Mouse (Mus musculus) gastrocnemius, postnatal 14 days (tissue): ENCODE data around the gene Nol12. TPM values are rescaled to one million over a fixed set of nuclear protein-coding genes. Genes with fewer than 3 reads are reported as not detected.

ENCODE experiments used
- DNase-seq: peaks from one replicate; pipeline ENCODE4 v3.0.0; 2021; ENCODE audit warnings: mixed read lengths
- intact Hi-C: fragments of 180-260 bp; cut with DNase I; formaldehyde crosslinking; loops from one replicate; pipeline ENCODE4 v1.15.1; 2025; ENCODE audit warnings: low total_unique reads
- long read RNA-seq, 2 experiments: library from polyadenylated mRNA; stranded (forward); transcript quantifications; one replicate each; pipeline ENCODE4 v2.0.0; 2021
- total RNA-seq, 2 experiments: library from RNA; stranded (reverse); gene quantifications; 2 replicates each; pipeline ENCODE4 v1.2.3; 2021

Gene Nol12
- total RNA-seq = 10 to 100 TPM; 28.3 to 30.3 TPM
- long read RNA-seq, experiment 1, transcript Nol12-203 (6 exons, 3,721 nt) = major isoform, 13 of 24 reads
- long read RNA-seq, experiment 1, partial matches to known transcripts = 6 of 24 reads
- long read RNA-seq, experiment 1, other reads (novel, unspliced or antisense) = 5 of 24 reads
- long read RNA-seq, experiment 2, transcript Nol12-203 (6 exons, 3,721 nt) = major isoform, 18 of 20 reads
- long read RNA-seq, experiment 2, partial matches to known transcripts = 2 of 20 reads
- long read RNA-seq, experiment 2, other reads (novel, unspliced or antisense) = 0 of 20 reads

DNA sequence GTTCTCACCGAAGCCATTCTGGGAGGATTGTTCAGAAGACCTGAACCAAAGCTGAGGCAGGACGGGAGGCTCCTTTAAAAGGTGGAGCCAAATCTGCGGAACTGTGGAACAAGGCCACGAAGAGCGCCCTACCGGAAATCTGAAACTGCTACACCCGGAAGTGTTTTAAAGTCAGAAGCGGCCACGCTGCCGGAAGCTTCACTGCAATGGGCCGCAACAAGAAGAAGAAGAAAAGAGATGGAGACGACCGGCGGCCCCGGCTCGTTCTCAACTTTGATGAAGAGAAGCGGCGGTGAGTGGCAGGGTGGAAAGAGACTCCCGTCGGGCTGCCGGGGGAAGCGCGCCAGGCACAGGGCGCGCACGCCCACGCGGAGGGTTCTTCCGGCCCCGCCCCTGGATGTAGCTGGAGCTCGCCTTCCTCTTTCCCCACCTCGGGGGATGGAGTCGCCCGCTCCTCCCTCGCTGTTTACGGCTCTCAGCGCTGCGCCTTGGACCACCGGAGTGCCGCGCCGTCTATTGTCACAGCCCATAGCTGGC lies at the start of gene Nol12:
Gene Nol12 (plus strand): TSS at position 150 of the 537 bp plus-strand sequence.
- DNase-seq = peak; percentile 75
- intact Hi-C loops = no loop called here

DNA sequence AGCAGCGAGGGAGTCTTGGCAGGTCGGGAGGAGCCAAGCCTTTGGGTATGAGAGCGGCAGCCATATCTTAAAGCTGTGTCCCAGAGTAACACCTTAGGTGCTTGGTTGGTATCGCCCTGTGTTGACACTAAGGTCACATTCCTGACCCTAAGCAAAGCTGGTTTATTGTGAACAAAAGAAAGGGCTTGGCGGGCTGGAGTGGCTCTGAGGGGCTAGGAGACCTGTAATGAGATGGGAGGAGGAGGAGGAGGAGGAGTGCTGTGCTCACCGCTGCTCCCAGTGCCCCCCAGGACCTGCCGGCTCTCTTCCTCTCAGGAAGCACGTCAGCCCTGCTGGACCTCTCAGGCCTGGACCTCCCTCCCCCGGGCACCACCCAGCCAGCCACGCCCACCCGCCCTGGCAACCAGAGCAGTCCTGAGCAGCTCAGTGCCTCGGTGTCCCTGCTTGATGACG lies 45.3 kb upstream of the Nol12 start:
- intact Hi-C loops = no loop called here
- DNase-seq = no peak

DNA sequence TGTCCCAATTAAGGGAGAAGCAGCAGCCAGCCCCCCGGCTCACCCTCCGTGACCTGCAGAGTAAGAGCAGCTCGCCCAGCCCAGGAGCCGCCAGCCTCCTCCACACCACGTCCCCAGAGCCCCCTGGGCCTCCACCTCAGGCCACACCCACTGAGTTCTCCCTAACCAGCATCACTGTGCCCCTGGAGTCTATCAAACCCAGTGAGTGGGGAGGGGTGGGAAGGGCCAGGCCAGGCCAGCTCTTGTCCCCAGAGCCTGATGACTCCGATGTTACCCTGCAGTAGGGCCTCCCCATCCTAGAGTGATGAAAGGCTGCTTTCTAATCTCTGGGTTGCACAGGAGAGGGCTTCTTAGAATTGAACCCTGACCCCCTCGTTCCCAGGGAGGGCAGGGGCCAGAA lies 42.3 kb upstream of the Nol12 start:
- DNase-seq = no peak
- intact Hi-C loops = no loop called here

DNA sequence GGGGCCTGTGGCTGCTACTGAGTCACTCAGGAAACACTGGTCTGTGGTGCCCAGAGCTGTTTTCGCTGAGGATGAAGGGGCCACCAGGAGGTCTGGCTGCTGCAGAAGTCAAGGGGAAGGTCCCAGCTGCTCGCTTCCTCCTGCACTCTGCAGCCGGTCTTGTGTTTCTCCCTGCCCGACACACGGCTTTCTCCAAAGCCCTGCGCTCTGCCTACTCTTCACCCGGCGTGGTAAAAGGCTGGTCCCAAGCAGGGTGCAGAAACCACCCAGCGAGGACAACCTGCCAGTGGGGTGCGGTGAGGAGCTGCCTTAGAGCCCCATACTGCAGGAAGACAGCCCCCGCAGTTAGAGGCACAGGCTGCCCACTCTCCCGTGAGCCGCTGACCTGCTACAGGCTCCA lies 40.0 kb upstream of the Nol12 start:
- DNase-seq = no peak
- intact Hi-C loops = no loop called here

DNA sequence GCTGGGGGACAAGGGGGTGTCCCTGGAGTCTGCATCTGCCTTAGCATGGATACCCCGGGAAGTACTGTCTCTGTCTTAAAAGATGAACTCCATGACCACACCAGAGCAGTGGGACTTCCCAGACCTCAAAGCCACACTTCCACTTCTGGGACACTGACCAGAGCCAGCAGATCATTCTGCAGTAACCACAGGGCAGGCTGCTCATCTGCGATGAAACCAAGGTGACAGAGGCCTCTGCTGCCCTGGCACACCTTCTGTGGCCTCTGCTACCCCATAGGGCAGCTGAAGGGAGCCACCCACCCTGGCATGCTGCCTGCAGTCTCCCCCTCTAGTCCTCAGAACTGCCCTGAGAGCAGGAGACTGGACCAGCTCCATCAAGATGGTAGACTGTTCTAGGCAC lies 39.0 kb upstream of the Nol12 start:
- intact Hi-C loops = no loop called here

DNA sequence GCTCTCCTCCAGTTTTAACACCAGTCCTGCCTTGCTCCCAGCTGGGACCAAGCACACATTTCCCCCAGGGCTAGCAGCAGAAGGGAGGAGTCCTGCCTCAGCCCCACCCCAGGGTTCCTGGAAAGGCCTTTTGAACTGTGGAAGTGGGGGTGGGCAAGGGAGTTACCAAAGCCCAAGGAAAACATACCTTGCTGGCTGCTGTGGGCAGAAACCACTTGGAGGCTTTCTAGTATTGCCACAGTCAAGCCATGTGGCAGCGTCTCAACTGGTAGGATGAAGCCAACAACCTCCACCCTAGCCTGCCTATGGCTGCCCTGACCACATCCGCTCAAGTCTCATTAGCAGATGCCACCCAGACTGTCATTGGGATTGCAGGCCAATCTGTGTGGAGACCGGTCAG lies 38.6 kb upstream of the Nol12 start:
- intact Hi-C loops = no loop called here
- no peak for DNase-seq

More for the DNA sequence above, 39.0 kb upstream of the Nol12 start:
- no peak for DNase-seq

DNA sequence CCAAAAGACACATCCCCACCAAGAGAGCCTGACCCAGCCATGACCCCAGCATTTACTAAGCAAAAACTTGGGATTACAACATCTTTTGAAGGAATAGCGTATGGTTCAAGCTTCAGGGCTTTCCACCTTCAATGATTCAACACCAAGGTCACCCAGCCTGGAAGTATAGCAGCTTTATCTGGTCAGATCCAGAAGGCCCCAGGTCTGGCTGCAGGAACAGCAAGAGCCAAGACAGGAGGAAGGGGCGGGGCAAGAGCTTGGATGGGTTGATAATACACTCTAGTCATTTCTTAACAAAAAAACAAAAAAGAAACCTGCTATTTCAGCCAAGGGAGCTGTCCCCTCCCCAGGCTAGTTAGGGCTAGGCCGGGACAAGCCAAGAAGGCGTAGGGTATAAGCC lies 37.2 kb upstream of the Nol12 start:
- DNase-seq = no peak
- intact Hi-C loops = no loop called here

DNA sequence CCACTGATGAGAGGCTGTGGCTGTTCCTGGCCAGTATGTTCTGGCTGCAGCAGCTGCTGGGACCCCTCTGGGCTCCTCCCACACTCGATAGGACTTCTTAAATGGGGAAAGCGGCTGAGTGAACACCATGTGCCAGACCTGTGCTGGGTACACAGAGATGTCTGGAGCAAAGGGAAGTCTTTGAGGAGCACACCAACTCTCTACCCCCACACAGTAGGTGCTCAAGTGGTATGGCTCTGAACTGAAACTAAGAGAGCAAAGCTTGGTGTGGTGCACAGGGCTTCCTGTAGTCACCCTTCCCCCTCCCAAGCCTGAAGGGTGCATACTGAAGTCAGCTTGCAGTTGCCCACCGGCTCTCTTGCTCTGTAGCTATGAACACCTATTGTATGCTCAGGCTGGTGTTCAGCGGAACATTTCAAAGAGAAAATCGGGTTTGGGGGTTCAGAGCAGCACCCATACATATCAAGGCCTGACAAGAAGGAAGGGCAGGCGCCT lies 36.2 kb upstream of the Nol12 start:
- intact Hi-C loops = no loop called here

DNA sequence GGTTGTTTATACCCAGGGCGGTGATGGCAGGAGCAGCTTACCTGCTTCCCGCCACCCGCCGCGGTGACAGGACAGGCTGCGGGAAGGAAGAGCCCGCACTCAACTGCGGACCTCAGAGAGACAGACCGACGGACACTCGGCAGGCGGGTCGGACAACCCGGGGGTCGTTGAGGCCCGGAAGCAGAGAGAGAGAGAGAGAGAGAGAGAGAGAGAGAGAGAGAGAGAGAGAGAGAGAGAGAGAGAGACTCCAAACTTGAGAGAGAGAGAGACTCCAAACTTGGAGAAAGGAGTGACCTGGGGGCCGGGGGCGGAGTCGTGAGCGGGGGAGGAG lies 35.4 kb upstream of the Nol12 start, which contains the start of gene Gm49510:
Gene Gm49510 (plus strand): TSS at position 259 of the 331 bp plus-strand sequence.
- intact Hi-C loops = no loop called here
- no peak for DNase-seq

More for the DNA sequence above, 36.2 kb upstream of the Nol12 start:
- DNase-seq = no peak

DNA sequence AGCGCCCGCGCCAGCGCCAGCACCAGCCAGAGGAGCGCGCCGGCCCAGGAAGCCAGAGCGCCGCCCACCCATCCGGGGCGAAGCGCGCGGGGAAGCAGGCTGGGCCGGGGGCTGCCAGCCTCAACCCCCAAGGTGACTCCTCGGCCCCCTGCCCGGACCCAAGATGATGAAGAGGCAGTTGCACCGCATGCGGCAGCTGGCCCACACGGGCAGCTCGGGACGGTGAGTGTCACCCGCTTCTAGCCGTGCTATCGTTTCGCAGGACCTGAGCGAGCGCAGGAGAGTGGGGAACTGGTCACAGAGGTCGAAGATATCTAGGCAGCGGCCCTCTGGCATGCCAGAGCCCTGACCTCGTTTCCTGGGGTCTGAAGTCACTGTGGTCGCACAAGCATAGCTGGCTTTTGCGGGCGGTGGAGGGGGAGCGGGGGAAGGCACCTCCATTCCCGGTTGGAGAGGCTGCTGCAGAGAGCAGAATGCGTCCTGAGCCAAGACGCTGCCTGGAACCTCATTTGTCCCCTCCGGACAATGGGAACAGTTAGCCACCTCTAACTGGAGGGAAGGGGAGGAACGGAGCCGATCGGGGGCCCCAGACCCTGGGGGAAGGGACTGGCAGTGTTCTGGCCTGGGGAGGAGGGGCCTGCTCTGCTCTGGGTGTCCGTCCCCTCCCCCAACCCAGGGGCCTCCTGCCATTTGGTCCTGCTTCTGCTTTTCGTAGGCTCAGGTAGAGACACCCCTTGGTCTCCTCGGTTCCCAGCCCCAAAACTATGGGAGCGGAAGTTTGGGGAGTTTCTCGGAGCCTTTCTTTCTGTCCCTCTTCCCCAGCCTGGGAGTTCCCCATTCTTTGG lies 34.8 kb upstream of the Nol12 start, which contains the start of gene Sh3bp1:
Gene Sh3bp1 (plus strand): TSS at position 29 of the 845 bp plus-strand sequence.
- intact Hi-C loops = no loop called here
- peak; percentile 80 for DNase-seq

DNA sequence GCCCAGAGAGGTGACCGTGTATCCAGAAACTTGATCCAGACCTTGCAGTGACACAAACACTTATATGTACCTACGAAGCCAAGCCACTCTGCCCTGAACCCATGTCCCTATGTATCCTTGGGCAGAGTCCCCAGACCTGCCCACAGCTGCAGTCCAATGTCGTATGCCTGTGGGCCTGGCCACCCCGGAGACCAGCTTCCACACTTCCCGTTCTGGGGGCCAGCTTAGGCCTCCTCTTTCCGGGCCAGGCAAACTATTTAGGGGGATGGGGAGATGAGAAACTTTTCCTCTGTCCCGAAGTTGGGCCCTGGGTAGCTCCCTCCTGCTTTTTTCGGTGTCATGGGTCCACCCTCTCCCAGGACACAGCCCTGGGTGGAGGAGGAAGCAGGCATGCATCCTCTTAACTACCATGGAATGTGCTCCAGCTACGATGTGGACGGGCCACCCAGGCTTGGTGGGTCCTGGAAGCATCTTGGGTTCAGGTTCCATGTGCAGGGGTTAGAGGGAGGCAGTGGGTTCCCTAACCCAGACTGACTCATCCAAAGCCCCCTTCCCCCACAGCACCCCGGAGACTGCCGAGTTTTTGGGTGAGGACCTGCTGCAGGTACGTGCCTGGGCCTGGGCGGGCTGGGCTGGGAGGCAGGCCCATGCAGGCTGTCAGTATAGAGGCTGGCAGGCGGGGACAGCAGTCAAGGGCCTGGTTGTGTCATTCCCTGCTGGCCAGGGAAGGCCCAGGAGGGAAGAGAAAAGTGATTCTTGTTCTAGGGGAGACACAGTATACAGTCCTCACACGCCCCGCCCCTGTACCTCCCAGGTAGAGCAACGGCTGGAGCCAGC lies 33.9 kb upstream of the Nol12 start:
- intact Hi-C loops = no loop called here
- DNase-seq = no peak

DNA sequence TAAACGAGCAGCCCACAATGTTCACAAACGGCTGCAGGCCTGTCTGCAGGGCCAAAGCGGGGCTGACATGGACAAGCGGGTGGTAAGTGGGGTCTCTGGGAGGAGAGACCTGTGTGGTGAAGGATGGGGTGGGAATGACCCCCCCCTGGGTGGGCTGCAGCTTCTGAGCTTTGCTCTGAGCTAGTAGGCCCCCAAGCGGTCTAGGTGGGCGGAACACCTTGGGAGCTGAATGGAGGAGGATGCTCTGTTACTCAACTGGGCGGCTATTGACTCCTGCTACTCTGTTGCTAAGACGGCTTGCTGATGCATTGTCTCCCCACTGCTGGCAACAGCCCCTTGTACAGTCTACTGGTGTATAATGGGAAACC lies 33.3 kb upstream of the Nol12 start:
- intact Hi-C loops = no loop called here
- no peak for DNase-seq

DNA sequence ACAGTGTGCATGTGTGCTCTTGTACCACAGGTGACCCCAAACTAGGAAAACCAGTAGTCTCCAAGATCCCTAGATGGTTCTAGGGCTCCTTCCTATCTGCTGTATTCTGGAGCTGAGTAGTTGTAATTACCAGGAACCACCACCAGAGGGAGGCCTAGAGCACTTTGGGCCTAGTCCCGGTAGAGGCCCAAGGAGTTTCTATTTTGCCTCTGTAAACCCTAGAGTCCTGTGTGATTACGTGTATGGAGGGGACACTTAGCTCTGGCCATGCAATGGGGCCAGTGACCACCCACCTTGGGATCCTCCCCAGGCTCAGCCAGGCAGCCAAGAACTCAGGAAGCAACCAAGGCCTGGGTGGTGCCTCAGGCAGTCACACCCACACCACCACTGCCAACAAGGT lies 31.5 kb upstream of the Nol12 start:
- peak; percentile 76 for DNase-seq
- intact Hi-C loops = no loop called here

DNA sequence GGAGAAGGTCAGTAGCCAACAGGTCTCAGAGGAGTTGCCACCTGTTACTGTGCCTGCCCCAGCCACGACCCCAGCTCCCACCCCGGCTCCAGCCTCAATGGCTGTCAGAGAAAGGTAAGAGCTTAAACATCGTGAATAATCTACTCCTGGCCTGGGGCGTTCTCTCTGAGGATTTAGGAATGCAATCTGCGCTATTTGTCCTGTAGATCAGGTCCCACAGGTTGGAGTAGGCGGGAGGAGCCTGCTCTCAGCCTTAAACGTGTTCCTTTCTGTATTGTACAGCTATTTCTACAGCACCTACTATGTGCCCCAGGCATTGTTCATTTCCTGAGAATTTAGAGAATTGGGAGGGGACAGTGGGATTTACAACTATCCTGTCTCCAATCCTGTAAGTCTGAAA lies 26.3 kb upstream of the Nol12 start:
- intact Hi-C loops = no loop called here
- no peak for DNase-seq

DNA sequence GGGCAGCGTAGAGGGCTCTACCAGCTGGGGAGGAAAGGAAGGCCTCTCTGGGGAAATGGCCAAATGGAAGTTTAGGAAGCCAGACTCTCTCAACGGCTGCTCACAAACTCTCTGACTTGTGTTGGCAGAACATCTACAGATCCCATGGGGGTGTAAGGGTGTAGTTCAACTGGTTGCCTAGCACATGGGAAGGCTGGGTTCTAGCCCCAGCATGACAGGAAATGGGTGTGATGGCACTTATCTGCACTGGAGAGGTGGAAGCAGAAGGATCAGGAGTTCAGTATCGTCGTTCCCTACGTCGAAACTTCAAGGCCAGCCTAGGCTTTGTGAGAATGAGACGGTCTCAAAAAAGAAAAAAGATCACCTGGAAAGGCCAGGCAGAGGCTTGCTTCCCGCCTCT lies 25.8 kb upstream of the Nol12 start:
- no peak for DNase-seq
- intact Hi-C loops = no loop called here

DNA sequence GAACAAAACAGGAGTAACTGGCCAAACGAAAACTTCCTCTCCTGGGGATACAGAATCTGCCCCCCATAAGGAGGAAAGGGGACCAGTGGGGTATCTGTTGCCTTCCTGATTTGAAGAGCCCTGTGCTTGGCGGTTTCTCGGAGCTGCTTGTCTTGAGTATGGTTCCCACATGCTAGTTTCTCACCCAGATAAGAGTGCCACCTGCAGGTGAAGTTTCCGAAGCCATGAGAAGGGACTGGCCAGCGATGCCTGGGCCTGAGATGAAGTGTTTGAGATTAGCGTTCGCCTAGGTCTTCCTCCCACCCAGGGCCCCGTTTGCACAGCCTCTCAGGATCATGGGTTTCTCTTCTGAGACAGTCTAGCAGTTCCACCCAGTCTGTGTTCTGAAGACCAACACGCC lies 22.7 kb upstream of the Nol12 start:
- intact Hi-C loops = no loop called here
- DNase-seq = no peak

DNA sequence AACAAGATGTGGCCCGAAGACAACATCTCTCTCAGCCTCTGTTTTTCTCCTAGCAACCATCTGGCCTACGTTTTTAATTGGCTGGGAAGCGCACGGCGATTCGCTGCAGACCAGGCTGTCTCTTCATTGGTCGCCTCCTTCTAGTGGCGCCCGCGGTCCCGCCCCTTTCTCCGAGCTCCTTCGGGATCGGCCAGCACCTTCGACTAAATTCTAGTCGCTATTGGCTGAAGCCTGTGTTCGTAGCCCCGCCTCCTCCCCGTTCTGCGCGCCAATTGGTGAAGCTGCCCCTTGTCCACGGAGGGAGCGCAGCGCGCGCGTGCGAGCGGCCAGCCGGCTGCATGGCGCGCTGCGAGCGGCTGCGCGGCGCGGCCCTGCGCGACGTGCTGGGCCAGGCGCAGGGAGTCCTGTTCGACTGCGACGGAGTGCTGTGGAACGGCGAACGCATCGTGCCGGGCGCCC lies 21.1 kb upstream of the Nol12 start, which contains the start of gene Pdxp:
Gene Pdxp (plus strand): TSS at position 288 of the 459 bp plus-strand sequence.
- peak; percentile 97 for DNase-seq
- intact Hi-C loops = no loop called here

DNA sequence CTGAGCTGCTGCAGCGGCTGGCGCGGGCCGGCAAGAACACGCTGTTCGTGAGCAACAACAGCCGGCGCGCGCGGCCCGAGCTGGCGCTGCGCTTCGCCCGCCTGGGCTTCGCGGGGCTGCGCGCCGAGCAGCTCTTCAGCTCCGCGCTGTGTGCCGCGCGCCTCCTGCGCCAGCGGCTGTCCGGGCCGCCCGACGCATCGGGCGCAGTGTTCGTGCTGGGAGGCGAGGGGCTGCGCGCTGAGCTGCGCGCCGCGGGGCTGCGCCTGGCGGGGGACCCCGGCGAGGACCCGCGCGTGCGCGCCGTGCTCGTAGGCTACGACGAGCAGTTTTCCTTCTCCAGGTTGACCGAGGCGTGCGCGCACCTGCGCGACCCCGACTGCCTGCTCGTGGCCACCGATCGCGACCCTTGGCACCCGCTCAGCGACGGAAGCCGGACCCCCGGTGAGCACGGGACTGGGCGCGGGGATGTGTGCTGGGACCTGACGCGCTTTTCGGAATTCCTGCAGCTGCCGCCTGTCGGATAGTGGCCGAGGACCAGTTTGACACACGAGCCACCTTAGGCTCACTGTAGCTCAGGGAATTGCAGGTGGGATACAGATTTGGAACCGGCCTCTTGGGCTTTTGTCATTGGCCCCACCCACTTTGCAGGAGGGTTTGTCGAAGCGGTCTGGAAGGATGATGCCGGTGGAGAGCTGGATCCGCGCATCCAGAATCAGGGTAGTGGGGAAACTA lies 20.5 kb upstream of the Nol12 start:
- no peak for DNase-seq
- intact Hi-C loops = no loop called here
